Mouse (Mus musculus) testis, adult 2 months (tissue): ENCODE data around the gene Tmem106c. TPM values are rescaled to one million over a fixed set of nuclear protein-coding genes. Genes with fewer than 3 reads are reported as not detected.

ENCODE experiments used
- H3K27ac ChIP-seq: fragments of 200-500 bp; 2 replicates; pipeline ENCODE4 v1.5.1; 2012; ENCODE audit warnings: low read depth, low read length; ENCODE audit not compliant: control insufficient read depth, insufficient read depth
- H3K27me3 ChIP-seq: fragments of 200-500 bp; 2 replicates; pipeline ENCODE4 v1.6.1; 2012; ENCODE audit warnings: mild to moderate bottlenecking, low read length, moderate library complexity; ENCODE audit not compliant: control insufficient read depth, insufficient read depth
- H3K36me3 ChIP-seq: fragments of 200-500 bp; 2 replicates; pipeline ENCODE4 v1.6.1; 2012; ENCODE audit warnings: mild to moderate bottlenecking, low read length; ENCODE audit not compliant: control insufficient read depth, insufficient read depth
- H3K4me1 ChIP-seq: fragments of 200-500 bp; 2 replicates; pipeline ENCODE4 v1.6.1; 2012; ENCODE audit warnings: low read length; ENCODE audit not compliant: control insufficient read depth, insufficient read depth
- H3K4me3 ChIP-seq: fragments of 200-500 bp; 2 replicates; pipeline ENCODE4 v1.5.1; 2012; ENCODE audit warnings: low read depth, mild to moderate bottlenecking, low read length, moderate library complexity, mixed read lengths; ENCODE audit not compliant: control insufficient read depth
- CTCF ChIP-seq: fragments of 200-500 bp; IDR thresholded peaks from 2 replicates; pipeline ENCODE4 v1.5.1; 2012; ENCODE audit warnings: low read depth, mild to moderate bottlenecking, inconsistent platforms, low read length, moderate library complexity; ENCODE audit not compliant: control insufficient read depth, insufficient read depth, insufficient replicate concordance
- POLR2A ChIP-seq: fragments of 200-500 bp; IDR thresholded peaks from 2 replicates; pipeline ENCODE4 v1.6.1; 2012; ENCODE audit warnings: low read depth, mild to moderate bottlenecking, inconsistent platforms, low read length, moderate library complexity; ENCODE audit not compliant: control insufficient read depth
- polyA plus RNA-seq: library from polyadenylated mRNA; depleted of rRNA; stranded (reverse); fragments of >200 nt; gene quantifications from 2 replicates; pipeline ENCODE4 v1.2.3, GENCODE M21; 2012

The Tmem106c gene
- polyA plus RNA-seq, 1 experiment: 55.7 TPM

GRCm38 (mm10) chr15:97943356-97943755 lies 20.6 kb upstream of the Tmem106c start:
- Histone ChIP-seq H3K36me3 (no peaks in the 10 kb centered on the region), H3K27me3 (no peaks in the 10 kb centered on the region), H3K27ac (no peak overlapping the region), H3K4me1 (no peaks in the 10 kb centered on the region), H3K4me3 (no peak overlapping the region)
- no peak for TF ChIP-seq CTCF
- TF ChIP-seq POLR2A: no peak

DNA sequence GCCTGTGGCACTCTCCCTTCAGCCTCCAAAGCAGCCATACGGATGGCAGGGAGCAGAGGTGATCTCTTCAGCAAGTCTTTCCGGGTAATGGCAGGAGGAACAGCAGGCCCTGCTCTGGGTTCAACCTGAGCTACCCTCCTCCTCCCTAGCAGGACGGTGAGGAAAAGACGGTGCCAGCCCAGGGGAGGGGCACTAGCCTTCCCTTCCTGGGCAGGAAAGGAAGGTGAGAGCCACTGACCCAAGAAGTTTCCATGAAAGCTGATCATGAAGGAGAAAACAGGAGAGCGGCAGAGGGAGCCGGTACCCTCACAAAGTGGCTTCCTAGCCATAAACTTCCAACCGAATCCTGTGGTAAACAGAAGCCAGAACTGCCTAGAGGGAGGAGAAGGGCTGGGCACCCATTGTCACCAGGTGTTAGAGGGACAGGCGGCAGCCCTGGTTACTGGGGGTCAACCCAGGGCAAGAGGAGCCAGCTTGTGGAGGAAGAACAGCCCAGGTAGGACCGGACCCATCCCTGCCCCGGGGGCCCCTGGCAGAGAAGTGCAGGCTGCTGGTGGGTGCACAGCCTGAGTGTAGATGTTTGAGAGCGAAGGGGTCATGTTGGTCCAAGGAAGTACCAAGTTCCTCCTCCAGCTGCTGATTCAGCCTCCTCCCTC lies 19.0 kb upstream of the Tmem106c start:
- TF ChIP-seq POLR2A (no peak), CTCF (no peak)
- Histone ChIP-seq H3K27ac (no peak overlapping the region), H3K4me1 (no peaks in the 10 kb centered on the region)

GRCm38 (mm10) chr15:97945656-97946315 lies 18.2 kb upstream of the Tmem106c start:
- no peaks in the 10 kb centered on the region for H3K36me3 ChIP-seq
- no peaks in the 10 kb centered on the region for H3K4me1 ChIP-seq
- TF ChIP-seq CTCF (no peak), POLR2A (no peak)
- H3K27ac ChIP-seq: no peak overlapping the region
- no peaks in the 10 kb centered on the region for H3K27me3 ChIP-seq
- no peak overlapping the region for H3K4me3 ChIP-seq

More for the DNA sequence above, 19.0 kb upstream of the Tmem106c start:
- H3K27me3 ChIP-seq: no peaks in the 10 kb centered on the region
- no peaks in the 10 kb centered on the region for H3K36me3 ChIP-seq
- no peak overlapping the region for H3K4me3 ChIP-seq

DNA sequence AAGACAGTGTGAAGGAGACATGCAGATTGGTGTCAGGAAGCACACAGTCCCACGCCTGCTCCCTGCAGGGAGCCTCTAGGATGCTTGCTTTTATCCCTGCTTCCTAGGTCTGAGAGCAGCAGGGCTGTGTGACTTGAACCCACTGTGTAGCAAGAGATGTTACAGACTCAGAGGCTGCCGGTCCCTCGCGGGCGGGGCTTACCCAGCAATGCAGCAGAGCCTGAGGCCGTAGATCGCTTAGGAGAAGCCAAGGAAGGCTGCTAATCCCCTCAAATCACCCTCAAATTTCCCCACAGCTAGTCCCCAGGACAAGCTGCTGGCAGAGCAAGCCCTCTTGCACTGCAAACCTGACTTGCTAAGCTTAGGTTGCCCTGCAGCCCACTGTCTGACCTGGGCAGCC lies 15.3 kb upstream of the Tmem106c start:
- TF ChIP-seq CTCF (no peak), POLR2A (no peak)
- Histone ChIP-seq H3K4me3 (no peak overlapping the region), H3K27ac (no peak overlapping the region)

GRCm38 (mm10) chr15:97949706-97950105 lies 14.3 kb upstream of the Tmem106c start:
- no peak for TF ChIP-seq POLR2A
- Histone ChIP-seq H3K4me3 (no peak overlapping the region), H3K27me3 (no peaks in the 10 kb centered on the region), H3K4me1 (no peaks in the 10 kb centered on the region; the same call in 1 of the 2 replicates), H3K36me3 (no peaks in the 10 kb centered on the region), H3K27ac (no peak overlapping the region)

More for the DNA sequence above, 15.3 kb upstream of the Tmem106c start:
- H3K36me3 ChIP-seq: no peaks in the 10 kb centered on the region
- no peaks in the 10 kb centered on the region; the same call in 1 of the 2 replicates for H3K4me1 ChIP-seq
- H3K27me3 ChIP-seq: no peaks in the 10 kb centered on the region

DNA sequence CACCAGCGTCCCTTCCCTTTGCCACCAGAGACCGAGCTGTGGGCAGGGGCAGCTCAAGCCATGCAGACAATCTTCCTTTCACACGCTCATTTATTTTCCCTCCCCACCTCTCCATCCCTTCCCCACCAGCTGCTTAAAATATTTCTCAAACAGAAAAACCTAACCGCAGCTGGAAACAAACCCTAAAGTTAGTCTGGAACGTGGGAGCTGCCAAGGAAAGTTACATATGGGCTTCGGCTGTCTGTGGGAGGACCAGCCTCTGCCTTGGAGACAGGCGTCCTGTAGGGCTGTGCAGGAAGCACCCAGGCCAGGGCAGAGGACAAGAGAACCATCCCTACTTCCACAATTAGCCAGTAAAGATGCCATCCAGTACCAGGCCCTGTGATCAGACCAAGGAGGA lies 13.8 kb upstream of the Tmem106c start:
- Histone ChIP-seq H3K4me1 (peaks cover 2% of the 10 kb centered on the region), H3K4me3 (no peak overlapping the region), H3K27me3 (no peaks in the 10 kb centered on the region), H3K27ac (no peak overlapping the region), H3K36me3 (no peaks in the 10 kb centered on the region)
- TF ChIP-seq CTCF (no peak), POLR2A (no peak)

DNA sequence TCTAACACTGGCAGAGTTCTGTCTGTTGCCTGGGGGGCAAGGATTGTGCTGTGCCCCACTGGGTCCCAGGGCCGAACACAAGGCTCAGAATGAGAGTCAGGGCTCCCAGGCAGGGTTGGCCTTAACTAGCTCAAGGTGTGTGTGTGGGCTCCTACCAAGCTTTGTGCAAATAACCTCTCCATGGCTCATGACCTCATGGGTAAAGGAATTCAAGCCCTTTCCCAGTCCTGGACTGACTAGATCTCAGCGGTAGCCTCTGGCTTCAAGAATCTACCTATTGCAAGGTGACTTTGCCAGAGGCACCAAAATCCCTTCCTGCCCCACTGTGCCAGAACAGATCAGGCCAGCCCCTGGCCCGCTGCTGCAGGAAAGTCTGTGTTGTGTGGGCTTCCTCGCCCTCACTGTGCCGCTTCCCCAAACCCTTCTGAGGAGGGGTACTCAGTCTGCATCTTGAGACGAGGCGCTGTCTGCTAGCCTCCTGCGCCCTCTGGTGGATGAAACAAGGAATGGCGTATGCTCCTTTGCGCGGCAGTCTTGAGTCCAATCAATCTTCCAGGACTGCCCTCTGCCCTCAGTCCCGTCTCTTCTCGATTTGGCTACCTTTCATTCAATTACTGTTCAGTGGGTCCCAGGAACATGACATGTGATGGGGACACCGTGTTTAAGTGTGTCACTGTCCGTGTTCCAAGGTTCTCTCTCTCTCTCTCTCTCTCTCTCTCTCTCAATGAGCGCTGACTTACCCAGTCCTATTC lies 11.7 kb upstream of the Tmem106c start:
- Histone ChIP-seq H3K27me3 (no peaks in the 10 kb centered on the region), H3K4me1 (peaks cover 11% of the 10 kb centered on the region), H3K27ac (no peak overlapping the region), H3K4me3 (peak overlapping the region; percentile 5; the same call in 1 of the 2 replicates), H3K36me3 (no peaks in the 10 kb centered on the region)
- TF ChIP-seq POLR2A (no peak), CTCF (peak; percentile 99)
